Mouse (Mus musculus) cerebellum, postnatal 10 days (tissue): Measurements from ENCODE around the gene Reep3.

Source experiments
- DNase-seq, 2 experiments: peaks; one replicate each; pipeline ENCODE4 v3.0.0; 2021; ENCODE audit warnings: mixed read lengths in 2 of 2

Gene Reep3

GRCm38 (mm10) chr10:66968541-66968940 is 128.2 kb downstream of the Reep3 start:
- peak in 1 of 2 experiments; percentile 18 for DNase-seq

GRCm38 (mm10) chr10:66966391-66967109 is 130.2 kb downstream of the Reep3 start:
- peak; percentile 24 to 33 for DNase-seq

GRCm38 (mm10) chr10:66960136-66960535 is 136.6 kb downstream of the Reep3 start:
- no peak for DNase-seq
